Mouse (Mus musculus): ENCODE results near the gene Pik3cd. TPM values are rescaled to one million over a fixed set of nuclear protein-coding genes. Genes with fewer than 3 reads are reported as not detected.
A peak's percentile ranks its signal among the peaks of the same experiment; 100 is the strongest.

Gene Pik3cd
- total RNA-seq, 2 experiments from 2014 or later = 11.1 to 20.2 TPM

DNA sequence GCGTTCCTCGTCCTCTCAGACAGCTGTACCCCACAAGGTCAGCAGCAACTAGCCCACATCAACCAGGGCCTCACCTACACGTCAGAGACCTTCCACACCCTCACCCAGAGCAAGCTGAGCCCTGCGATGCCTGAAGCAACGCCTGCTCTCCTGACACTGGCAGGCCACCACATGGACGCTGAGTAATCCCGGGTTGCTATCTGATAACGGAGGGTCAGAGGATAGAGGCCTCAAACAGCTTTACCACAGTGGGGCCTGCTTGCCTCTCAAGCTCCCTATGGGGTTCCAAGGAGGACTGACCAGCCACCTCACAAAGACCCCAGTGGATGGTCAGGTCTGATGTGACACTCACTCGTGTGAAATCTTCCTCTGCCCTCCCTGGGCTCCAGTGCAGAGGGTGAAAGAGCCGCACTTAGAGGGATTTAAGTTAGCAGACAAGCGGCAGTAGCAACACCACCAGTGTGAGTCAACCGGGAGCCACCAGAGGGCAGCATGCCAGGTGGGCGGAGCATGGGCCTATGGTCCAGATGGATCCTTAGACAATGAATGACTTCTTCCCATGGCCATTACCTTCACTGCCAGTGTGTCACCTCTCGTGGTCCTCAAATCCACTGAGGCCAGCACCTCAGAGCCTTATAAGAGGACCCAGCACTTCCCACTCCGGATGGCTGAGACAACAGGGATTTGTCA is 23.4 kb upstream of the Pik3cd start:
- 0 out of 2 replicates have a peak, but pooled peaks have one; percentile 53 for ATAC-seq (replicated peaks; ENCODE audit: low FRiP score, poor library complexity, severe bottlenecking)

GRCm38 (mm10) chr4:149724916-149725470 is 22.6 kb upstream of the Pik3cd start:
- no peak for ATAC-seq (replicated peaks; ENCODE audit: low FRiP score, poor library complexity, severe bottlenecking)

DNA sequence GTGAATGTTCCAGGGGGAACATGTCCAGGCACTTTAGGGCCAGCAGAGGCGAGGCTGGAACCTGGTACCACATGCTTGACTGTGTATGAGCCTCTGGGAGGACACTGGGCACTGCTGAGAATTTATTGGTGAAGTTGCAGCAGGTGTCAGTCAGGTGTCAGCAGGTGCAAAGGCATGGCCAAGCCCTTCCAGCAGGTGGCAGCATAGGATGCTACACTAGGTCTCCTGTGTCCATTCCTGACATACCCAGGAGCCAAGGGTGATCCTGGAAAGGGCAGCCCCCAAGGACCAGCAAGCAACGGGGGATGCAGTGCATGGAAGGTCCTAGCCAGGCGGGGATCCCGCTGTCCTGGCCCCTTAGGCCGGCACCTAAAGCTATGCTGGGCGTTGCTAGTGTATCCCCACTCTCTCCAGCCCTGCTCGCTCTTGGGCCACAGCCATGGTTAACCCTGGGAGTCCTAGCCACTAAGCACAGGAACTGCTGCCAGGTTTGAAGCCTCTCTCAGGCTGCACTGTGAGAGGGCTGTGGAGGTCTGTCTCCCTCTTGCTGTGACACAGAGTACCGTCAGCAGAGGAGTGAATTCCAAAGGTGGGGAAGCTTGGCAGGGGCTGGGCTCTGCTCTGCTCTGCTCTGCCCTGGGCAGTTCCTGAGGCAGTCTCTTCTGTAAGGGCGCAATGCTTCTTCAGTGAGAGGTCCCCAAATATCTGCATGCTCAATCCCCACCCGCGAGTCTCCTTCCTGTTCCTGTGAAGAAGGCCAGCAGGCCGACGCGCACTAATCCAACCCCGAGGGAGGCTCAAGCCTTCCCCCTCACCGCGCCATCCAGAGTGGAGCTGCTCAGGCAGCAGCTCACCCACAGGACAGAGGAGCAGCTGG is 21.7 kb upstream of the Pik3cd start:
- ATAC-seq (replicated peaks; ENCODE audit: low FRiP score, poor library complexity, severe bottlenecking) = 0 out of 2 replicates have a peak, but pooled peaks have one; percentile 36

GRCm38 (mm10) chr4:149723021-149723390 is 20.6 kb upstream of the Pik3cd start:
- no peak for ATAC-seq (replicated peaks; ENCODE audit: low FRiP score, poor library complexity, severe bottlenecking)

DNA sequence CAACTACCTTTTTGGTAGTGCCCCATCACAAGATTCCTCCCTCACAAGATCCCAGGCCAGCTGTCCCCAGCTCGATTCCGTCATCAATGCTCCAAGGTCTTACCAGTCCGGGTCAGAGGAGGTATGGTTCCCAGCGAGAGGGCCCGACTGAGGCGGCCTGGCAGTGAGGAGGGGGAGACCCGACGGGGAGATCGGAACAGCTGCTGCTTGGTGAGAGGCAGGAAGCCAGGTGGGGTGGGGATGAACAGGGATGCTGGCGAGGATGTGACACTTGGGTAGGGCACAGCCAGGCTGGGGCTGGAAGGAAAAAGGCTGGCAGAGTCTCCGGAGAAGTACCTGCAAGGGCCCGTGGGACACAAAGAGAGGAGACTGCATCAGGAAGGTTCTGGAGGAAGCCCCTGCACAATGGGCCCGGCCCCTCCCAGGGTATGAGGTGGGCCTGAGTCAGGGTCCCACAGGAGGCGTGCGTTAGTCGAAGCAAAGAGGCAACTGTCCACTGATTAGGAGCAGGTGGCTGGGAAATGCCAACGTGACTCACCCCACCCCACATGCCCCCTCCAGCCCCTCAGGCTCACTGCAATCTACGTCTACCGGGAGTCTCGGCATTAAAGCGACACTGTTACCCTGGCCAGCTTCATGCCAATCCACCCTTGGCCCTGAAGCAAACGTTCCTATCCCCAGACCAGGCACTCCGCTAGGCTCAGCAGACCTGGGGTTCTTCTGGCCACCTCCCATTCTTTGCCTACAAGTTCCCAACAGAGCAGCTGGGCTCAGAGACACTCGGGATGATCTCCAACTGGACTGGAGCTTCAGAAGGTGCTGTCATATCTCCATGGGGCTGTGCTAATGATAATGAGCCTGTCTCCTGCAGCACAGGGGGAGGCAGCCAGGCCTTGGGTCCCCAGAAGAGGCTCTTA is 20.0 kb upstream of the Pik3cd start:
- ATAC-seq (replicated peaks; ENCODE audit: low FRiP score, poor library complexity, severe bottlenecking) = no peak

- ATAC-seq (replicated peaks; ENCODE audit: low FRiP score, poor library complexity, severe bottlenecking) = no peak
Measured at GRCm38 (mm10) chr4:149721163-149721562, 18.8 kb upstream of the Pik3cd start.

DNA sequence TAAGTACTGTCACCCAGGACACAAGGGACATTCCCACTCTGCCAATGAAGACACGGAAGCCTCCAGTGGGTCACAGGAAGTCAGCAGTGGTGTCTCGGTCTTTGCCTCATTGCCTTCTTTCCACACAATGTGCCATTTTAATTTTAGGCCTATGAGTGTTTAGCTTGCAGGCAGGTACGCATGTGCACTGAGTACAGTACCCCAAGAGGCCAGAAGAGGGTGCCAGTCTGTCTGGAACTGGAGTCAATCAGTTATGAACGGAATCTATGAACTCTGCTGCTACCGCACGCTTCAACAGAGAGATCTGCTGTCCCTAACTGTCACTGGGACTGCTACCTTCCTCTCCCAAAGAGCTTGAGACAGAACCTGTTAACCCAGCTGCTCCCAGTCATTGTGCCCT is 17.3 kb upstream of the Pik3cd start:
- no peak for ATAC-seq (replicated peaks; ENCODE audit: low FRiP score, poor library complexity, severe bottlenecking)

- ATAC-seq (replicated peaks; ENCODE audit: low FRiP score, poor library complexity, severe bottlenecking) = no peak
Measured at GRCm38 (mm10) chr4:149714542-149714941, 12.2 kb upstream of the Pik3cd start.

- 0 out of 2 replicates have a peak, but pooled peaks have one; percentile 51 for ATAC-seq (replicated peaks; ENCODE audit: low FRiP score, poor library complexity, severe bottlenecking)
Measured at GRCm38 (mm10) chr4:149711955-149712354, 9.6 kb upstream of the Pik3cd start.

DNA sequence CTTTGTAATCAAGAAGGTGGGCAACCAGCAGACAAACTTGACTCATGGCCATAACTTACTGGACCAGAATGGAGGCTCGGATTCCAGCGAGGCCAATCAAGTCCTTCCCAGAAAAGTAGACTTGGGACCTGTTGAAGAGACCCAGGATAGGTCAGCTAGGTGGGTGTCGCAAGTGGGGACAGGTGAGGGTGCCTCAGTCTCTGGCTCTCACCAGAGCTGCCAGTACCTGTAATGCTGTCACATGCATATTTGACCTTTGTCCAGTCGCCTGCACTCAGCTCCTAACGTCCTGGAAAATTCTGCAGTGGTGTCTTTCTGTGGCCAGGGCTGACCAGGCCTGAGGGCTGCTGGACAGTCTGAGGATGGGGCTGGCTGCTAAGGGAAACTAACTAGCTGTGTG is 9.1 kb upstream of the Pik3cd start:
- no peak for ATAC-seq (replicated peaks; ENCODE audit: low FRiP score, poor library complexity, severe bottlenecking)

- ATAC-seq (replicated peaks; ENCODE audit: low FRiP score, poor library complexity, severe bottlenecking) = no peak
Measured at GRCm38 (mm10) chr4:149710510-149710909, 8.1 kb upstream of the Pik3cd start.

GRCm38 (mm10) chr4:149705941-149706340 is 3.6 kb upstream of the Pik3cd start:
- ATAC-seq (replicated peaks; ENCODE audit: low FRiP score, poor library complexity, severe bottlenecking) = no peak

DNA sequence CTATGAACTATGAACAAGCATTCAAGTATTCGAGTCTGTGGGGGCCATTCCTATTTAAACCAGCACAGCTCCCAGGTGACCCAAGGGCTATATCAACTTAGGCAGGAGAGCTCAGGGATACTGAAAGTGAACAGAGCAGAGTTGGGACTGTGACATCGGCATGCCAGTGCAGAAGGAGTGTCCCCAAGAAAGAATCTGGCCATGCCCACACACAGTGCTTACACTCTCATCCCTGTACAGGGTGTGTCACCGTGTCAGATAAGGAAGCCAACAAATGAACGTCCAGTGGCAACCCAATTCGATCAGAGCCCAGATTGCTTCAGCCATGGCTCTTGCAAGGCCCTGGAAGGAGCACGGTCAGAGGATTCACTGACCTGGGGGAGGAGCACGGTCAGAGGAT is 2.9 kb upstream of the Pik3cd start:
- no peak for ATAC-seq (replicated peaks; ENCODE audit: low FRiP score, poor library complexity, severe bottlenecking)

- ATAC-seq (replicated peaks; ENCODE audit: low FRiP score, poor library complexity, severe bottlenecking) = 0 out of 2 replicates have a peak, but pooled peaks have one; percentile 47
Measured at GRCm38 (mm10) chr4:149701426-149702209, 753 bp downstream of the Pik3cd start.

DNA sequence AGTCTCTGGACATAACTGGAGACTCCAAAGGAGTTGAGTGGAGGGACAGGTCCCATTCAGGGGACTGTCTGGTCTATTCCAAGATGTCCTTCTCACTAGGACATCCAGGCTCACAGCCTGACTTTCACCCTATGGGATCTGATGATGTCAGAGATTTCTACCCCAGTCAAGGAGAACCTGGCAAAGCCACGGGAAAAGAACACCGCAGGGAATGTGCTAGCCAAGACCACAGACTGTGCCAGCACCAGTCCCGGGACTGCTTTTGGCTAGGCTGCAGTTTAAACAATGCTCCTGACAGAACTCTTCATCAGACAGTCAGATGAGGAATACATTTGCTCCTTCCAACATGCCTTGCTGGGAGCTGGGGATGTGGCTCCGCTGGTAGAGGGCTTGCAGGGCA is 2.4 kb downstream of the Pik3cd start:
- ATAC-seq (replicated peaks; ENCODE audit: low FRiP score, poor library complexity, severe bottlenecking) = no peak

DNA sequence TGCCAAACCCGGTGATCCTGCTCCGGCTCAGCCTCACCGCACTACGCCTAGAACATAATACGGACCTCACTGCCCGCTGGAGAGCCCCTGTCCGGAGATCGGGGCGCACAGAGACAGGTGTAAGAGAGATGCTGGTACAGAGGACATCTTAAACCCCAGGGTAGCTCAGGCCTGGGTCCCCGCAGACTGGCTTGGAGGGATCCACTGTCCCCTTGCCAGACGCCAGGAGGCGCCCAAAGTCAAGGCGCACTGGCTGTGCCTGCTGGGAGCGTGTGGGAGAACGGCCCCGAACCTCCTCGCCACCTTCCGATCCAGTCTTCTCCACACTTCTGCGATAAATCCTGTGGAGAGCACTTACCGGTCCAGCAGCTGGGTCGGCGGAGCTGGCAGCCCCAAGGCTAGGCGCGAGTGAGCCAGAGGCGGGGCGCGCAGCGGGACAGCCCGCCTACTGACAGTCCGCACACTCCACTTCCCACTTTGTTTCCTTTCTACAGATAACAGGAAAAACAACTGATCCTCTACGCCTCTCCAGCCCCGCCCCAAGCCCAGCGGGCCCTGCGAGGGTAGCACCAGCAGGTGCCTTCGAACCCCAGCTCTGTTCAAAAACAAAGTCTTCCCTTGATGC is 4.1 kb downstream of the Pik3cd start:
- peak; percentile 55; the same call in 1 of the 2 replicates for ATAC-seq (replicated peaks; ENCODE audit: low FRiP score, poor library complexity, severe bottlenecking)

- ATAC-seq (replicated peaks; ENCODE audit: low FRiP score, poor library complexity, severe bottlenecking) = peak; percentile 28
Measured at GRCm38 (mm10) chr4:149697506-149698196, 4.7 kb downstream of the Pik3cd start.

Measured in erythroblast, adult 5-6 weeks (primary cell).